Mouse (Mus musculus) gonadal fat pad, adult 2 months (tissue): ENCODE results near the gene Thada. TPM values are rescaled to one million over a fixed set of nuclear protein-coding genes. Genes with fewer than 3 reads are reported as not detected.

Experiments
- DNase-seq: peaks from one replicate; pipeline ENCODE4 v3.0.0-alpha.2; 2012; ENCODE audit warnings: low read depth
- polyA plus RNA-seq: library from polyadenylated mRNA; depleted of rRNA; stranded (reverse); fragments of >200 nt; gene quantifications from 2 replicates; pipeline ENCODE4 v1.2.3, GENCODE M21; 2012

Thada gene
- polyA plus RNA-seq, 1 experiment = 13.7 TPM

DNA sequence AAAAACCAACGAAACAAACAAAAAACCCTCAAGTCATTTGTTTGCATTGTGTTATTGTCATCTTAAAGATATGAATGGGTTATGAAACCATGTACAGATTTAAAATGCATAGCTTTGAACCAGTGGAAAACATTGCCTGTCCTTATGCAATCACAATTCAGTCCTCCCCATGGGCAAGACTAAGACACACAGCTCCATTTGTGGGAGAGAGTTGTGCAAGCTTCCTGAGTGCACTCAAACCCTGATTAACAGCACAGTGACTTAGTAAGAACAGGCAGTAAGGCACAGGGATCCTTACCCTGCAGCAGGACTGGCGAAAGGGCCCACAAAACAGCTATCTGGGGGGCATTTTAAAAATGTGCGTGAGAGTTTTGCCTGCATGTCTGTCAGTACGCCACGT lies 11.2 kb upstream of the Thada start:
- peak; percentile 58 for DNase-seq

DNA sequence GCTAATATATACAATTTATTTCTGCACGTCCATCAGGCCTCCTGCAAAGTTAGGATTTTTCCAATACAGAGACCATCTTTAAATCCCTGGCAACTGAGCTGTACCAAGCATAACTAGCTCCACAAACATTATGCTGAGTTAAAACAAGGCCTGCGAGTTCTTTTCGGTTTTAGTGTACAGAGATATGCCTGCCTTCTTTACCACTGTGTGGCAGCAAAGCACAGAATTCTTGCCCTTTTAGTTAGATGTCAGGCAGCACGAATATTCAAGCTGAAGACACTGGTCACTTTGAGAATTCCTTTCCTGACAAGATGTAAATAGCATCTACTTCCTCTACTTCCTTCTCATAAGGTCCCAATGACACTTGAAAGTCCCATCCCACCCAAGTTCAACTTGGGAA lies 8.3 kb upstream of the Thada start:
- DNase-seq = no peak

DNA sequence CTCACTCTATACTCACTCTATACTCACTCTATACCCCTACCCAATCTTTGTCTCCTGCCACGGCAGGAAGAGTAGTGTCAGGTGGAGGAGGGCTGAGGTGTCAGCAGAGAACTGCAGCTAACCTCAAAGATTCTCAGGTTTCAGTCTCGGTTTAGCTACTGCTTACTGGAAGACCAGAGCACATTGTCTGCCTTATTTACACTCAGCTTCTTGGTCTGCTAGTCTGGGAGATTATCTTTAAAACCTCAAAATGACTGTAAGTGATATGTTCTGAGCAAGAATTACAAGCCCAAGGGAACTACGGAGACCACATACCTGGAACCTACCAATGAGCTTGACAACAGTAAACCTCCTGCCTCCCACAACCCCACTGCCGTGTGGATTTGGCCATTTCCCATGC lies 31.0 kb downstream of the Thada start:
- no peak for DNase-seq

DNA sequence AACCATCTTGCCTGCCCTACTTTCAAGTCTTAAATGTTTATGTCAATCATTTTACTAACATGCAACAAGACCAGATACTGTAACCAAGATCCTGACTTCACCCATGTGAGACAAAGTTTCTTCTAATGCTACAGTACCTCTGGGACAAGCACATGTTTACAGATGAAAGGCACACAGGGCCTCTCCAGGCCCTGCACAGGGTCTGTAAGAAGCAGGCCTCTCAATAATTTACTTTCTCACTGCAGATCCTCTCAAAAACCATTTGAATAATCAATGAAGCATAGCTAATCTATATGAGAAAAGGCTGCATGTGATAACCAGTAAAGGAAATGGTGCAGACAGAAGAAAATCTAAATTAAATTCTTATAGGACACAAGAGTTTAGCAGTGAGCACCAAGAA lies 31.8 kb downstream of the Thada start:
- no peak for DNase-seq

DNA sequence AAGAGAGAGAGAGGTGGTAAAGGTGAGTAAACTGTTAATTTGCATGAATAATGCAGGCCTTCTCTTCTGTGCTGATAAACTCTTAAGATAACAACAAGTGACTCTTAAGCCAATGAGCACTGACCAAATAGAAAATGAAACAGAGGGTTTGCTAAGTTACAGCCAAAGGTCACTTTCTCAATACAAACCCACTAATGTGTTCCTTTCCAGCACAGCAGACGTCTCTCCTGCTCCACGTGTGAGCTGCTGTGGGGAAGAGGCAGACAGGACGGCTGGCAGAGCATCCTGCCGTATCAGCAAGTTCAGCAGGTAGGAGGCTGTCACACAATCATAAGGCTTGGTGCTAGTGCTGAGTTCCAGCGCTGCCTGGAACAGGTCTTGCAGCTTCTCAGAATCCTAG lies 34.0 kb downstream of the Thada start:
- DNase-seq = no peak

DNA sequence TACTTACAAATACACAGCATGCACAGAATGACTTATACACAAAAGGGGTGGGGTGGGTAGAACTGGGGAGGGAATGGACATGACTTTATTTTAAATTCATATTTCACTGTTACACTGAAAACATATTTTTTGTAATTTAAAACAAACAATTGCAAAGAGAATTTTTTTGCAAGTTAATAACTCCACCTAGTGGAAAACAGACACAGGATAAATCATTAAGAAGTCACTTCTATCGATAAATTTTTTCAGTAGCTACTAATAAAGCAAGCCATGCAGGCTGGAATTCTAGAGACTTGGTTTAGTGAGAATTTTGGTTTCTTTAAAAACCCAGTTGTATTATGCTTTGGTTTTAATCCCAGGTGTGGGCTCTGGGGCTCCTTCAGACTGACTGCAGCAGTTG lies 41.7 kb downstream of the Thada start:
- no peak for DNase-seq

DNA sequence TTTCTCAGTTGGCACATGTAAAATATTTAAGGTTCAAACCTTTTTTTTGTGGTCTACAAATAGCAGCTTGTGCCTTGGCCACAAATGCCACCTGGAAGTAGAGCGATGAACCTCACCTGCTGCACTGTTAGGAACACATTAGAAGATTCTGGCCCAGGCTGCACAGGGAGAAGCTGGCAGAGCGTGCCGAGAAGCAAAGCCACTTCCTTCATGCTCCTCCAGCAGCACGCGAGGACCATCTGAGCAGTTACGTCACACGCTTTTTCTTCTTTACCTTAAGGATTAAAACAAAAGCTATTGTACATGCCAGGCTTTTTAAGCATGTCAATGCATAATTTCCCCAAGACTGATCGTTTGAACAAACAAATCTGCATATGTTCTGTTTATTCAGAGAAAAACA lies 43.1 kb downstream of the Thada start:
- no peak for DNase-seq

DNA sequence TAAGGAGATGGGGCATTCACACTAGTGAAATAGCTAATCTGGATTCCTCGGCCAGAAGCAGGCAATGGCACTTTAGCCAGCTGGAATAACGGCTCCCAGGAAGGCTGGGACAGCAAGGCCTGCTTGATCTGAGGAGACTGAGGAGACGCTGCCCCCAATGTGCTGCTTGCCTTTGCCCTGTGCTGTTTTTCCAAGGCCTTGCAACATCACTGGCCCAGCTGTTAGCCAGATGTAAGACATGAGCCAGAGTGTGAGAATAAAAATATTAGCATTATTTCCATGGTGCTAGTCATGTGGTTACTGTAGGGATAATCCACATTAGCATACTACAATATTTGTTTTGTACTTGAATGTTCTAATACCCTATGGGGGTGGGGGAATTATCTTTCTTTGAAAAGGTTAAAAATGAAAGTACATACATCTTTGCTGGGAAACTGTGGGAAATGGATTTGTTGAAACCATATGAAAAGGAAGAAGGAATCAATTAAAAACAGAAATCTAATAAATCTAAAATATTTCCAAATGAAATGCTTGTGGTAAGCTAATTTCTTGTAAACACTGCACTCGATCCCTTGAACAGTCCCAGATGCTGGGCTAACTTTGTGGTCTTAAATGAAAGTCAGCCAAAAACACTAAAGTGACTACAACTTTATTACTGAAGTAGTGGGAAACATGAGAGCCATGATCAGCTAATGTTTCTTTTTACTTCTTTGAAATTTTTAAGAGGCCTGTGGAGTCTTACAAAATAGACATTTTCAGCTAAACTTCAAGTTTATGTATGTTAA lies 43.8 kb downstream of the Thada start:
- DNase-seq = no peak

DNA sequence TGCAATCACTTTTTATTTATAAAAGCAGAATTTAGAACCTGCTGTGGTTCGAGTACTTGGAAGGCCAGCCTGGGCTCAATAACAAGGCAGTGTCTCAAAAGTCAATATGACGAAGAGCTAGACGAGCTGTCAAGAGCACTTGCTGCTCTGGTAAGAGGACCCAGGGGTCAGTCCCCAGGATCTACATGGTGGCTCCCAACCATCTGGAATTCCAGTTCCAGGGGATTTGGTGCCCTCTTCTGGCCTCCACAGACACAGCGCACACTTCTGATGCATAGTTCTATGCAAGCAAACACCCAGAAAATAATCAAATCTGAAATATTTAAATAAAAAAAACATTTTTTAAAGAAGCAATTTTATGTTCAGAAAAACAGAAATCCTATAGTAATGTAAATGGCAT lies 45.0 kb downstream of the Thada start:
- no peak for DNase-seq

DNA sequence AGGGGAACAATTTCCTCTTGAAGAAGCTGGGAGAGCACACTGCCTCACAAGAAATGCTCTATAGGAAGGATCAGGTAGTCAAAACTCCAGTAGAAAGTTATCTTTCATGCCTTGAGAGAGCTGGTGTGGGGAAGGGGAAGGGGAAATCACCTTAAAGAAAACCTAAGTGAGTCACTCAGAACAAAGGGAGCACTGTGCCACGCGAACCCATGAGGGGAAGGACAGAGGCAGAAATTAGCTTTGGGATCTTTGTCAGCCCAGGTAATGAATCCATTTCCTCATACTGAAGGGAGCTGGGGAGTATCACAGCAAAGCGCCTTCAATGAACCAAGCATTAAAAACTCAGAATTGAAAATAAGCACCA lies 45.7 kb downstream of the Thada start:
- DNase-seq = no peak

DNA sequence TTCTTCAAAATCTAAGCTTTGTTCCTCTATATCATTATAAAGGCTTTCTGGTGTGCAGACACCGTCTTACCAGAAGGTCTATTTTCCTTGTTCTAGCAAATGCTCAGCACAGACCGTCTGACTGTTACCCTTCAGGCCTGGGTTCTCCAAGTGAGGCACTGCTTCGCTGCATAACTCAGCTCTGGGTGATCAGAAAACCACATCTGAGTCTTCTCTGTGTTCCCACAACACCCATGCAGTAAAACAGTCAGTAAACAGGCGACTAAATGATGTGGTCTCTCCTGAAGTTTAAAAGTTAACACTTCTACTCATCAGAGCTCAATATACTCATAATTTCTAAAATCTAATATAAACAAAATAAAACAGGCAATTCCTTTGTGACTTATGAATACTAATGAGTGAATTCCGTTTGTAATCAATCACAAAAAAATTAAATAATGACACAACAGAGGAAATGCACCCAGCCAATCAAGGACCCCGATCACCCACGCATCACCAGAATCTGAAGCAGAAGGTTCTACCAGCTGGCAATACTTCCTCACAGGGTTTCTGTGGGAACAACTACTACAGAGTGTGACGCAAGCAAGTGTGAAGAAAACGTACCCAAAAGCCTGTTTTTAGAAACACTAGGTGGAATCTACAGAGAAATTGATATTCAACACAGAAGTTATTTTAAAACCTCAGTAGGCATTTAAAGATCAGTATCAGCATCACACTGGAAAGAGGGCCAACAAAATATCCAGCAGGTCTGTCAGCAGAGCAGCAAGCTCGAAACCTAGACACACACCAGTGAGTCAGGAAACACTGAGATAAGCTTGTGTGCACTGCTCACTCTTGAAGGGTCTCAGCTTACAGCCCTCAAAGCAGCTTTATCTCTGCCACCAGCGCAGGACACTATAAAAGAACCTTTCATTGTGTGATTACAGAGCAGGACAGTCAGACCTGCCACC lies 46.4 kb downstream of the Thada start:
- no peak for DNase-seq

DNA sequence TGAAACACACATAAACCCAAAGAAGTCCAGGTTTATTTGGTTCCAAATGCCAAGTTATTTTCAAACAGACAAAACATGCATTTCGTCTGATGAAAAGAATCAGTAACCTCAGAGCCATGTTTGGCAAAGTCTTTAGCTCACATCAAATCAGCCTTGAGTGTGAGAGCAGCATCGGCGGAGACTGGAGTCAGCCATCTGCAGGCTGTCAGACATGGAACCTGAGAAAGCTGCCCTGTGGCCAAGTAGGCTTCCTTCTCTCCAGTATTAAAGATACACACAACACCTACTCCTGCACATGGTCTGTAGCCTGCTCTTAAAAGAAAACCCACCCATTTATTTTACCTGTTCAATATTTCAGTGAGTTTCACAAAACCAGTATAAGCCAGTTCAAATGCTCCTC lies 50.1 kb downstream of the Thada start:
- no peak for DNase-seq

DNA sequence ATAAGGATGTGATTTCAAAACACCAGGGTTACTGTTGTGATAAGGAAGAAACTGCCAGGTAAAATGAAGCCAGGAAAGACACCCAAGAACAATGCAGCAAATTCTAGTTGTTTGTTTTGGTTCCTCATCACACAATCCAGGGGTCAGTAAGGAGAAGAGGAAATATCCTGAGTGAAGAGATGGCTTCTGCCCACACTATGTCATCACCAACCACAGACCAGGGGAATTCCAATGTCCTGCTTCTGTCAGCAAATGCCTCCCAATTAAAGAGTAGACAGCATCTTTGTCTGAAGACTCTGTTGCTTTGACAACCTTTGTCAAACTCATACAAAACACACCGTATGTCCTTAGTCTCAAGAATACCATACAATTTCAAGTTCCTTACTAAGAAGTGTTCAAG lies 57.3 kb downstream of the Thada start:
- DNase-seq = no peak

DNA sequence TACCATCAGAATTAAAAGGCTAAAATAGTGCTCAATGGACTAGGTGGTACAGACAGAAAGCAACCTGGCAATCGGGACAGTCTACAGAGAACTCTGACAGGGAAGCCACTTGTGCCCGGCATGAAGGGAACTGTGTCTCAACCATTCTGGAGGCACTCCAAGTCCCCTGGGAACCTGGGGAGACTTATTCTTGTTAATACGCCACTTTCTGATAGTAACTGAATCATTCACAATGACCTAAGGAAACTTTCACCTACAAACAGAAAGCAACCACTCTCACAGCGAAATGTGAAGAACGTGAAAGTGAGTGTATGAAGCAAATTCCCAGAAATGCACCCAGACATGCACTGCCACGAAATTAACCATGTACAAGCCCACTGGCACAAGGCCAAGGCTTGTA lies 60.4 kb downstream of the Thada start:
- peak; percentile 42 for DNase-seq

DNA sequence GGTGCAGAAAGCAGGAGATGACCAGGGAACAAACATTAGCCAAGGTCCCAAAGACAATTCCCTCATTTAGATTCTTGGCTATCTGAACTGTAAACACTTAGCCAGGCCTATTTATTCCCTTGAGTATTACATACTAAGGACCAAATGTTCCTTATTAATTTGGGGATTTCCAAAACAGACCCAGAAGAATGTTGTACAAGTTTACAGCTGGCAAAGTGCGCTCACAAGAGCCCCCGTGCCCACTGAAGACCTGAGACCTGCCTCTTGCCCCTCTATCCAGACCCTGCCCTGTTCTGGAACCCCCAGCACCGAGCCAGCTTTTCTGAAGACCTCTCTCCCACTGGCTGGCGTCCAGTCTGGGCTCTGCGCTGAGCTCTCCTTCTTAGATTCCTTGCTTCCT lies 64.2 kb downstream of the Thada start:
- DNase-seq = no peak

DNA sequence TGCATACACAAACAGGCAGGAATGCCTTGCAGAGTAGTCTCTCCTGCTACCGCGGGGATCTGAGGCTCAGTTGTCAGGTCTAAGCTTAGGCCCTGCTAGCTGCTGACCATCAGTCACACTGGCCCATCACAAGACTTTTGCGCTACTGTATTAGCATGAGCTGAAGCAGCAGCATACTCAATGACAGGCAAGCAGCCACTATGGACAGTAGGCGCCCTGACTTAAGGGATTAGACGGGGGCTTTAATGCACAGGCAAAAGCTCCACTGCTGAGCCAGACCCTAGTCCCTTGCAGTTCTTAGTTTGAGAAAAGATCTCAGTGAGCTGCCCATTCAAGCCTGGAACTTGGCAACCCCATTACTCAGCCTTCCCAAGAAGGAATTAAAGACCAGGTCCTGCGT lies 66.6 kb downstream of the Thada start:
- no peak for DNase-seq

DNA sequence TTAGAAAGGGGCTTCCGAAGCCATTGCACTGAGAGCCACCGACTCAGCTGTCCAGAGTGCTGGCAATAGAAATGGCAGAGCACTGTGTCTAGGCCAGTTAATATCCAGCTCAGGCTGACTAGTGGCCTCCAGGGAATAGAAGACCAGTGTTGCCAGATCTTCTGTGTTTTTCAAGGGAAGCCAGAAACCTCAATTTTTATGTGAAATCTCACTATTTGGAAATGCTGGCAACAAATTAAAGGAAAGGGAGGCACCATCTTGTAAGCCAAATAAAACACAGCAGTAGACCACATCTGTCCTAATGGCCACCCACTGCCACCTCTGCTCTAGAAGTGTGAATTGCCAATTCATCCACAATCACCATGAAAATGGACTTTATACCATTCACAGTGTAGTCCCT lies 76.0 kb downstream of the Thada start:
- DNase-seq = no peak

DNA sequence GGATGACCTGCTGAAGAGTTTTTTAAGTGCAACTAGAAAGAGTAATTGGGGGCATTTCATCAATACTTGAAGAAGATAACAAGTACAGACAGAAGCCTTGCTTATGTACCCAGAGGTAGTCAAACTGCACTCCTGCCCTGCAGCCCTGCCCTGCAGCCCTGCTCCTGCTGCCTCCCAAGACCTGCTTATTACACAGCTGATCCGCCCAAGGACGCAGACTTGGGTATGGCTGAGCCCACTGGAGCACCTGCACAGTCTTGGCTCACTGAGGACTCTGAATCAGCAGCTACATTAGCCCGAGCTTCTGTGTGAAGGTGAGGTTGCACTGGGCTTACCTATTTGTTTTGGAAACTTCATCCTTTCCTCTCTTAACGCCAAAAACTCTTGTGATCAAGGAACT lies 79.8 kb downstream of the Thada start:
- no peak for DNase-seq

DNA sequence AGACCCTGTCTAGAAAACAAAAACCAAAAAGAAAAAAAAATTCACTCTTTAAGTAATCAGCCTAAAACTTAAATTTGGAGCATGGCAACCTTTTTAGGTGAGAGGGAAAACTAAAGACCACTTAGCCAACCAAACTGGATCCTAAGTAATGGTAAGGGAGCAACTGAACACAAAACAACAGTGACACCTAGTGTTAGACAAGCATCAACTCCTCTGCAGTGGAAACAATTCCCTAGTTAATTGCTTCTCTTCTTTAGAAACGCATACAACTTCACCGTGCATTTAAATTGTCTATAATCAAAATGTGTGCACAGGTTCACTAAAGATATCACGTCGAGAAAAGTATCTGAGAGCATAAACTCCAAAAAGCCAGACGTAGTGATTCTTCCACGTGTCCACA lies 80.3 kb downstream of the Thada start:
- DNase-seq = no peak

DNA sequence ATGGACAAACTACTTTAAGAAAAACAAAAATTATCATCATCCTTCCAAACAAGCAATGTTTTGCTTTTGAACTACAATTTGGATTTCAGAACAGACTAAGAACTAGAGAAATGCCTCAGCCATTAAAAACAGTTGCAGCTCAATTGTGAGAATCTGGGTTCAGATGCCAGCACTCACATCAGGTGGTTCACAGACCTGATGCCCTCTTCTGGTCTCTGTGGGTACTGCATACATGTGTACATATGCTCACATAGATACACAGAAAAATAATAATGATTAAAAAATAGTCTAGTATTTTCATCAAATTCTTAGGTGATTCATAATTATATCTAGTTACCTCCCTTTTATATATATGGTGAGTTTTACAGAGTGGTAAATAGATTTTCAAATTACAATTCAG lies 81.3 kb downstream of the Thada start:
- DNase-seq = no peak

DNA sequence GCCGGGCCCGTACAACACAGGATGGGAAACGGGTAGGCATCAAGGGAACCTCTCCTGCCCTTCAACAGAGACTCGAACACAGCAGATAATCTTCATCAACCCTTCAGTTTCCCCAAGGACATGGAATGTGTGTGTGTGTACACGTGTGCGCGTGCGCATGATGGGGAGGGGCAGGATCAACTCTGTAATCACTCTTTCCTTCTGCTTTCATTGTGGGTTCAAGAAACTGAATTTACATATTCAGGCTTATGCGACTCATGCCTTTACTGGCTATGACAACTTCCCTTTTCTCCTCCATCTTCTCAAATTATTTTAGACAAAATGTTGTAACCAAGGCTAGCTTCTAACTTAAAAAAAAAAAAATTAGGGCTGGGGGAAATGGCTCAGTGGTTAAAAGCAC lies 85.7 kb downstream of the Thada start:
- DNase-seq = no peak

DNA sequence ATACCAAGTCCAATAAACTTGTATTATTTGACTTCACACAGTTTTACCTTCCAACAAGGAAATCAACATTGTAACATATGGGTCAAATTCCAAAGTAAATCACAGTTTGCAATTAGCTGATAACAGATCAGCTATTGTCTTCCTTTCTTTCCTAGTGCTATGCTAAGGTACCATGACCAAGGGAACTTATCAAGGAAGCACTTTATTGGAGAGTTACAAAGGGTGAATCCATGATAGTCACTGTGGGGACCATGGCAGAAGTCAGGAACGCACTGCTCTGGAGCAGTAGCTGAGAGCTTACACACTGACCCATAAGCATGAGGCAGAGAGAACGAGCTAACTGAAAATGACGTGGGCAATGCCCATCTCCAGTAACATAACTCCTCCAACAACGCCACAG lies 89.1 kb downstream of the Thada start:
- no peak for DNase-seq

DNA sequence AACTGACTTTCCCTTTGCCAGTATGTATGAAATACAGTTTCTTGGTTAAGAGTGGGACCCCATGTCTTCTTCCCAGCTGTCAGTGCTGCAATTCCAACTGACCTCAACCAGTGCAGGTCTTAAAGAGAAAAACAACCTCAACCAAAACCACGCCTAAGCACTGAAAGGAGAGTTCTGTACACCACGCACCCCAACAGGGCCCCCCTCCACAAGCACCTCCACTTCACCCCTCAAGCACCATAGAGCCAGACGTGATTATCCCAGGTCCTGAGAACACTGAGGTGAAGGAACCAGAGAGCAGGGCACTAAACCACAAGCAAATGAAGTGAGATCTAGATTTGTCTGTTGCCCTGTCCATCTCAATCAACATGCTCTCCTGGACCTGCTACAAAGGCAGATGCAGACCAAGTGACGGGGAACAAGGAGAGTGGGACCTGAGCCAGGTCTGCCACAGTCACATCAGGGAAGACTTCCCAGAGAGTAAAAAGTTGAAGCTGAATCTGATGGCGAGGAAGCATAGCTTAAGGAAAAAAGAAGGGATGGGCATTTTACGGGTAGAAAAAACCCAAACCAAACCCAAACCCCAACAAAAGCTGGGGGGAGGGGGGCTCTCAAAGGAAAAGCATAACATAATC lies 93.5 kb downstream of the Thada start:
- DNase-seq = no peak
